Mouse (Mus musculus): ENCODE measurements around the gene Kcnh1.
A peak's percentile ranks its signal among the peaks of the same experiment; 100 is the strongest.

Kcnh1 gene

GRCm38 (mm10) chr1:192415813-192416212, 225.2 kb downstream of the Kcnh1 start:
- DNase-seq (ENCODE audit: low read depth): no peak

DNA sequence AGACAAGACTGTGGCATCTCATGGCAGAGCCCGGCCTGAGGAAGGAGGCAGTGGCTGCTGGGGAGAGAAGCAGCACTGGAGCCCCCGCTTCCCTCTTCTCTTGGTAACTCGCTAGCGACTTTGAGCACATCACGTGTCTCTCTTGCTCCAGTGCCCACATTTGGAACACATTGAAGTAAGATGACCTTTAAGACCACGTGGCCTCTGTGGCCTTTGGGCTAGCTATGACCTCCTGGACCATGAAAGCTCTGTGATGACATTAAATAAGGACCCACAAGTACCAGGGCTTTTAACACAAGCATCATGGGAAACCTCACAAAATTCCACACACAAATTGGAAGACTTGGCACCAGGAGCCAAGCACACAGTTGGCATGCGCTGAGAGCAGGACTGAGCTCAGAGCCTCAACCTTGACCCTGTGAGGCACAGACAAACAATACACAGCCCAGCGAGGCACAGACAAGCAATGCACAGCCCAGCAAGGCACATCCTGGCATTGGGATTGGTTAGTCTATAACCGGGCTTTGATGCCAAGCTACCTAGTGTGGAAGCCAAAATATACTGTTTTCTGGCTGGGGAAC, 225.8 kb downstream of the Kcnh1 start:
- DNase-seq (ENCODE audit: low read depth): no peak

GRCm38 (mm10) chr1:192419176-192419575, 228.6 kb downstream of the Kcnh1 start:
- DNase-seq (ENCODE audit: low read depth): no peak

GRCm38 (mm10) chr1:192421377-192422166, 231.0 kb downstream of the Kcnh1 start:
- no peak for DNase-seq (ENCODE audit: low read depth)

GRCm38 (mm10) chr1:192431423-192431822, 240.8 kb downstream of the Kcnh1 start:
- no peak for DNase-seq (ENCODE audit: low read depth)

DNA sequence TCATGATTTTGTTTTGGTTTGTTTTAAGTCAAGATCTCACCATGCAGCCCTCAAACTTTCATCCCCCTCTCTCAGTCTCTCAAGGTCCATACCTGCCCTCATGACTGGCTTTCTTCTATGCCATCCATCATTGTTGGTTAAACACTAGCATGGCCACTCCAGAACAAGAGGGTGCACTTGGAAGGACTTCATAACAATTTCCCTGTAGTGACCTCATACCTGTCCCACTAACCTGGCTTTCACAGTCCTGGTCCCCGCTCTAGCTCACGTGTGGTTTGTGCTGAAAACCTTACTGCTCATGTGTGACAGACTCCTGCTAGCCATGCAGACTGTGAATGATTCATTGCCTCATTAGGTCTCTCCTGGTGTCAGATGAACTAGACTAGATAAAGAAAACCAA, 244.9 kb downstream of the Kcnh1 start:
- no peak for DNase-seq (ENCODE audit: low read depth)

- DNase-seq (ENCODE audit: low read depth): no peak
Observed at GRCm38 (mm10) chr1:192439151-192439837, 248.7 kb downstream of the Kcnh1 start.

GRCm38 (mm10) chr1:192442772-192443445, 252.3 kb downstream of the Kcnh1 start:
- no peak for DNase-seq (ENCODE audit: low read depth)

- no peak for DNase-seq (ENCODE audit: low read depth)
Observed at GRCm38 (mm10) chr1:192443998-192444657, 253.6 kb downstream of the Kcnh1 start.

DNA sequence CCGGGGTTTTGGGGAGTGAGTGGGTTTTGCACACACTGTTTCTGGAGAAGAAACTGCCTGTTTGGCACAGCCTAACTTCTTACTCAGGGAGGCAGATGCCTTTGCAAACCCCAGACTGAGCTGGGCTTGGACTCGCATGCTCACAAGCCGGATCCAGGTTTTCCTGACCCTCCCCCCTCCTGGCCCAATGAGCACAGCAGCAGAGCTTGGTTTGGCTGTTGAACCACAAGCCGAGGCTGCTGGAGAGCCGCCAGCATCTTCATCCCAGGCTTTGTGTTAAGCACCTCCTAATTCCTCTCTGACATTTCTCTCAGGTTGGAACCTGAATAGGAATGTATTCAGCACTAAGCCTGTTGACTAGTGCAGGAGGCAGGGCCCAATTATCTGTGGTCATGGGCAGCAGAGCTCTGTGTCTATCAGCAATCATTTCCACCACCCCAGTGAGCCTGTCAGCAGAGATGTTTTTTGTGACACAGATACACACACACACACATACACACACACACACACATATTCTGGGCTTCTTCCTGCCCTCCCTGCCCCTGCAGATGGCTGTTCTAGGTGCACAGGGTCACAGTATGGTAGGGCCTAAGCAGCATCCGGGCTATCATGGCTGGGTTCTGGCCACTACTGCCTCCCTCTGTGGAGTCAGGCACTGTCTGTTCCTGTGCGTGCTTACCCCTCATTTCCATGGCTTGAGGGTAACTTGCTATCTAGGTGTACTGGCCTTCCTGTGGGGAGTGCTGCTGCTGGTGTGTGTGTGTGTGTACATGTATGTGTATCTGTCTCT, 254.3 kb downstream of the Kcnh1 start:
- DNase-seq (ENCODE audit: low read depth): no peak

DNA sequence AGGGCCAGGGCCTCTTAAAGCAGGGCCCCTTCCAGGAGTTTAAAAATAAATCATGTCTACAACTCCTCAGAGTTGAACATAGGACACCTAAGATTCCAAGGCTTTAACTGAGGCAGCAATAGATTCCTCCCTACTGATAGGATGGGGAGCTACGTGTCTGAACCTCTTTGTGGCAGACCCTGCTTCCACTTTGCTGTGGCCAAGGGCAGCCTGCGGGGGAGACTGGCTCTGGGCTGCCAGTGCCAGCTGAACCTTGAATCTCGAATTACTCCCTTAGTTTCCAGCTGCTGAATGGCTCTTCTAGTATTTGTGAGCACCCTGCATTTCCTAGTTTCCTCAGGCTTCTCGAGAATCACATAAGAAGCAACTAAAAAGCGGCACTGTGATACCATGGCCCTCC, 255.6 kb downstream of the Kcnh1 start:
- no peak for DNase-seq (ENCODE audit: low read depth)

DNA sequence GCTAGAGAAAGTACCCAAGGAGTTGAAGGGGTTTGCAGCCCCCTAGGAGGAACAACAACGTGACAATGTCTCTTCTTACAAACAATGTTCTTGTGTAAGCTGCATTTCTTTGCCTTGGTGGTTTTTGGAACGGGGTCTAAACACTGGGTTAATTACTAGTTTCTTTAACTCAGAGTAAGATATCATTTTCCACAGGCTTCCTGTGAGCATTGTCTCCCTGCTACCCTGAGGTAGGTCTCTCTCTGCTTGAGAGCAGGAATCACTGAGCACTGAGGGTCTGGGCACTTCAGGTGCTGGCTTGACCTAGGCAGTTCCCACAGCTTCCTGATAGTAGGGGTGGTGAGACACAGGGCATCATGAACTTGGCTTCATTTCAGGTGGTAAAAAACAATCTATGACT, 257.1 kb downstream of the Kcnh1 start:
- no peak for DNase-seq (ENCODE audit: low read depth)

GRCm38 (mm10) chr1:192448512-192448911, 257.9 kb downstream of the Kcnh1 start:
- DNase-seq (ENCODE audit: low read depth): no peak

DNA sequence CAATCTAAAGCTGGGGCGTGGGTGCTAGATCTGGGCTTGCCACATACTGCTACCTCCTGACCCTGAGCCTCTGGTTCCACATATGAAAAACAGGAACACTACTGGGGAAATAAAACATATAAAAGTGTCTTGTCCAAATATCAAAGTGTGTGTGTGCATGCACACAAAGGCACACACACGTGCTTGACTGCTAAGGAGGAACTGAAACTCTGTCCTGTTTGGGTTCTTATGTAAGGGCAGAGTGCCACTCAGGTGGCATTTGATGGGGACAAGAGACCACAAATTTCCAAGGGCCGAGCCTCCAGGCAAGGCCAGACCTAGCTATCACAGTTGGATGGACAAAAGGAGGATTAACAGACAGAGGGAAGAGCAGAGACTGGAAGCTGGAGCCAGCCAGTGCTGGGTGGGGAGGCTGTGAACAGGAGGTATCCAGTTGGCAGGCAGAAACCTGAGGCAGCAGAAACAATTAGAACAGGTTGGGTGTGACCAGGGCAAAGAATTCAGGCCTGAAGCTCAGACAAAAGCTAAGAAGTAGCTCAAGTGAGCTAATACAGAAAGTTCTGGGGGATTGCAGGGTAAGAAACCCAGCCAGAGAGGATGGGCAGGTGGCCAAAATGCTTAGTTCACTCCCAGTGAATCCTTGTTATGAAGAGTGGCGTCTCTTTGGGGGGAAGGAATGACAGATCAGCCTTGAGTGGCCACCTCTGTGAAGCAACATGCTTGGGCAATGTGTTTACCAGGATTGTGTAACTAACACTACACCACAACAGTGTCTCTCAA, 259.2 kb downstream of the Kcnh1 start:
- no peak for DNase-seq (ENCODE audit: low read depth)

GRCm38 (mm10) chr1:192450425-192450824, 259.9 kb downstream of the Kcnh1 start:
- DNase-seq (ENCODE audit: low read depth): no peak

DNA sequence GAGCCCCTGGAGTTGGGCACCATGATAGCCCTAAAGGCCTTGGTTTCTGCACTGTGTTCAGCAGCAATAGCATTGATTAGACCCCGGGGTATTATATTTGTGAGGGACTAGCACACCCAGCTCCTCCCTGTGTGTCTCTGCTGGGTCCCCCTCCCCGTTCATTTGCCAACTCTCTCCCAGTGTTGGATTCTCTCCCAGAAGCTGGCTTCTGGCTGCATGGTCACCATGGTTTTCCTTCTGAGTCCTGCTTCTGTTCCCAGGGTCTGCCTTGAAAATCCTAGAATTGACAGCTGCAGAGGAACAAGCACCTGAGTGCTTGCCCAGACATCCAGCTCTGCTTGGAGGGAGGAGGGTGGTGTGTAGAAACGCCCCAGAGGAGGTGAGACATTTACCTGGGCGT, 261.1 kb downstream of the Kcnh1 start:
- no peak for DNase-seq (ENCODE audit: low read depth)

DNA sequence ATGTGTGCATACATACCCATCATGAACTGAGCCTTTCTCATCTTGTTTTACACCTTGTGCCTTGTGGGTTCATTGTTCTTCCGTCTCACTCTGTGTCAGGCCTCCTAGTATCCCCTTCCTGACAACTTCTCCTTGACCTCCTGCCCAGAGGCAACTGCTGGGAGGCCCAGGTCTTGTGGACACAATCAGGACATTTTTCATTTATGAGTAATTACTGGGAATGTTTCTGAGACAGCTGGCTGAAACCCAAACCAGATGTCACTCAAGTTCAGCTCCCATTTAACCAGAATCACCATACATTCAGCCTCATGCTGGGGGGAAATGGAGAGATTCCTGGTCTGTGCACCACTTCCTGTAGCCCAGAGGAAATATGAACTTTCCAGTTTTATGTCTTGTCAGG, 263.9 kb downstream of the Kcnh1 start:
- no peak for DNase-seq (ENCODE audit: low read depth)

DNA sequence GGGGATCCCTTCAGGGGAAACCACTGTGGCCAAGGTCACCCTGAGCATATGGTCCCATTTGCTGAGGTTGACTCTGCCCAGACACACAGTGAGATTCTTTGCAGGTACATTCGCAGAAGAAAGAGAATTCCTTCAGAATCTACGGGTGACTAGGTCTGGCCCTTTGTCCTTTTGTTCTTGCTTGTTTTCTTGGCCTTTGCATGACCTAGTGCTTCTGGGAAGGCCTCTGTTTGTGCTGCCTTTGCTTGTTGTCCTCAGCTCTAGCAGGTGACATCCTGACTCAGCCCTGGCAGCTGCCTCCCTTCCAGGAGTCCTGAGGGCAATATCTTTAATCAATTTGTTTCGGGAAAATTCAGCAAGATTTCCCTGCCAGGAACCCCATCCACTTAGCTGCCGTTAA, 264.4 kb downstream of the Kcnh1 start:
- DNase-seq (ENCODE audit: low read depth): no peak

GRCm38 (mm10) chr1:192457037-192457436, 266.5 kb downstream of the Kcnh1 start:
- no peak for DNase-seq (ENCODE audit: low read depth)

DNA sequence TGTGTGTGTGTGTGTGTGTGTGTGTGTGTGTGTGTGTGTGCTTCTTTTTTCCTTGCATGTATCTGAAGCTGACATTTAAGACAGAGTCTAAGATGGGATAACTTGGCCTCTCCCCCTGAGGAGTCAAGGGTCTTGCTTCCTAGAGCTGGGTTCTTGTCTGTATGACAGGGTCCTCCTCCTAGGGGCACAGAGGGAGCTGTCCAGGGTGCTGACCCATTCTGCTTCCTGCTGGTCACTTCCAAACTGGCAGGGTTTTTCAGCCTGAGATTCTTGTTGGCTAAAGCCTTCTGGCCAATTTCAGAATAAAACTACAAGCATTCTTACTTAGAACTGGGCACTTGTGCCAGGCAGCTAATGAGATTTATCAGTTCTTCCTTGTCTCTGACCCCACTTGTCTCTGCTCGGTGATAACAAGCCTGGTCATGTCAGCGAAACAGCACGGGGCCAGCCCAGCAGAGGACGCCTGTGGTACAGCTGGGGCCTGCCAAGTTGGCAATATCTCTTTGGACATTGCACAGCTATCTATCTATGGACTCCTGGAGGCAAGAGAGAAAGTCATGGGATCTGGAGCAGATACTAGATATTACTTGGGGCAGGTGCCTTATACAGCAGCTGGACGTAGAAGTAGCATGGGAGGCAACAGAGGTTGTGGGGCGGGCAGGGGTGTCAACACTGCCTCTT, 267.1 kb downstream of the Kcnh1 start:
- peak; percentile 13 for DNase-seq (ENCODE audit: low read depth)

Measured in c-Kit-positive CD71-negative TER-119-negative erythroid progenitor cells, embryonic 14.5 days (primary cell).